Mouse (Mus musculus) liver, embryonic 14 days (tissue): ENCODE results near the gene Phox2a. TPM values are rescaled to one million over a fixed set of nuclear protein-coding genes. Genes with fewer than 3 reads are reported as not detected.

Experiments used
- polyA plus RNA-seq: library from polyadenylated mRNA; depleted of rRNA; stranded (reverse); fragments of >200 nt; gene quantifications from 2 replicates; pipeline ENCODE4 v1.2.3, GENCODE M21; 2012; rRNA removed

Phox2a gene
- not detected in 2 replicates for polyA plus RNA-seq

DNA sequence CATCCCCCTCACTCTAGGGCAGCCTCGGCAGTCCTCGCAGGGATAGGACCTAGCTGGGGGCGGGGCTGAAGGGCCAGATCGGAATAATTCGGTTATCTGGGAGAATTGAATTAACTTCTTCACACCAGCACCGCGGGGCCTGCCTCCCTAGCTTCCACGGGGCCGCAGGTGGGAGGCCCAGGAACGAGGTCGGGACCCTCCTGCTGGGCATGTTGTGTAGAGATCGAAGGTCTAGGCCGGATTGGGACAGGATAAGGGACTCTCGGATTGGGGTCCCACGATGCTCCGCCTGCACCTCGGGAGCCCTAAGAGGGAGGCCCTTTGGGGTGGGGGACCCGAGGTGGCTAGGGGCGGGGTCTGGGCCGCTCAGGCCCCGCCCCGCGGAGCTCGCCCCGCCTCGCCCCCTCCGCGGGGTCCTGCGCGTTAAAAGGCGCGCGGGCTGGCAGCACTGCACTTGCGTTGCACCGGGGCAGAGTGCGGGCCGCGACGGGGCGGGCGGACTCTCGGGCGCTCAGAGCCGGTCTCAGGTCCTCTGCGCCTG, at the start of gene Phox2a:
Phox2a (plus strand) TSS at position 453 of the 541 bp plus-strand sequence.

DNA sequence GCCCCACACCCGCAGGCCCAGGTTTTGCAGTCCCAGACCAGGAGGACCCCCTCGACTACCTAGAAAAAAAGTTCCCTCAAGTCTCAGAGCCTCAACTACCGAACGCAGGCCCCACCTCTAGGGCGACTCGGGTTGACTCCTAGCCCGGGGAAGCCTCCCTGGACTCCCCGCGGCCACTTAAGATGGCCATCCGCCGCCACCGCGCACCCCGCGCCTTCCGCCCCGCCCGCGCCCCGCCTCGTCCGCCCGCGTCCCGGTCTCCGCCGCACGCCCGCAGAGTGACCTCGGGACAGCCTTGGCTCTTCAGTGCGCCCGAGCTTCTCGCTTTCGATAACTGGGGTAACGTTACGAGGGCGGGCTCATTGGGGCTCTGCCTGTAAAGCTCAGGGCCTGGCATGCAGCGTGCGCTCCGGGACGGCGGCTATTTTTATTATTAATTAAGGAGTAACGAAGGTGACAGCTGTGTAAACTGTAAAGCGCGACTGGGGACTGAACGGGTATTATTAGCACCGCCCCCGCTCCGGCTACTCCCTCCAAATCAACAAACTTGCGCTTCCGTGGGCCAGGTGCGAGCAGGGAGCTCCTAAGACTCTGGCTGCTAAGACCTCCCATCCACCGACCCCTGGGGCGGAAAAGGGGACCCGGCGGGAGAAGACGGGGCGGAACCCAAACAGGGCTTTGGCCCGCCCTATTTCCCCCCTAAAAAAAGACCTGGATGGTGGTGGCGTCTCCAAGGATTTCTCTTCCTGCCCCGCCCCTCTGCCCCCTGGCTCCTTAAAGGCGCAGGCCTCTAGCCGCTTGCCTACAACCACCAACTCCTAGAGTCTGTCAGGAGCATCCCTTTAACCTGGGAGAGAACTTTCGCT, 19.7 kb downstream of the Phox2a start, which contains the start of gene Inppl1:
Inppl1 (minus strand) TSS at position 624 of the 866 bp plus-strand sequence.

DNA sequence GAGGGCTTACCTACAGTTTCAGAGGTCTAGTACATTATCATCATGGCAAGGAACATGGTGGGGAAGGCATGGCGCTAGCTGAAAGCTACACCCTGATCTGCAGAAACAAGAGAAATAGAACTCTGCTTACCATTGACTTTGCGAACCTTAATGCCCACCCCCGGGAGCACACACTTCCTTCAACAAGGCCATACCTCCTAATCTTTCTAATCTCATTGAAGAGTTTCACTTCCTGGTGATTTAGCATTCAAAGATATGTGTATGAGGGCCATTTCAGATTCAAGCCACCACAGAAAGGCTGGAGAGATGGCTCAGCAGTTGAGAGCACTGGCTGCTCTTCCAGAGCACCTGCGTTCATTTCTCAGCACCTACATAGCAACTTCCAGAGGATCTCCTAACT, 39.0 kb downstream of the Phox2a start, which contains the start of gene Folr2:
Folr2 (minus strand) TSS at position 101 of the 400 bp plus-strand sequence.

DNA sequence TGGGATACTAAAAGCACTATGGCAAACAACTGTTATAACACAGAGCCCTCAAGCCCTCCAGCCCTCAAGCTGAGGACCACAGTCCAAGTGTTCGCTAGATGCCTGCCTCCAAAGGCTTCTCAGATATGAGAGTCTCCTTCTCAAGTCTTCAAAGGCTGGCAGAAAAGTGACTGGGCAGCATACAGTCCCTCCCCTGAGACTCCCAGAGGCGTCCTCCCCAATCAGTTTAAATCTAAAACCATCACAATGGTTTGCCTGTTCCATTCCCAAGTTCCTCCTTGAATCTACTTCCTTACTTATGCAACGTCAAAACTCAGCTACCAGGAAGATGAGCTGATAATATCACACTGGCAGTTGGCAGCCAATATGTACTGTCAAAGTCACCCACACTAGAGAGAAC, 45.3 kb downstream of the Phox2a start, which contains the start of gene Anapc15:
Anapc15 (plus strand) TSS at position 301 of the 400 bp plus-strand sequence.

GRCm38 (mm10) chr7:101870629-101871028, 52.5 kb downstream of the Phox2a start, which contains the start of gene Folr1:
Gene Folr1 (minus strand): TSS chr7:101870788.

Other genes starting within 250 kb of the Phox2a start
- 0.05 and 0.08 TPM in 2 replicates for gene Art2b, start 232.7 kb upstream of the Phox2a start, polyA plus RNA-seq
- 8.3 and 8.9 TPM in 2 replicates for gene Clpb, start 154.7 kb upstream of the Phox2a start, polyA plus RNA-seq
- gene Inppl1, start 19.9 kb downstream of the Phox2a start, polyA plus RNA-seq = 4.6 TPM in 2 replicates
- 7.9 and 8.4 TPM in 2 replicates for gene Folr2, start 38.9 kb downstream of the Phox2a start, polyA plus RNA-seq
- 59.8 and 64.5 TPM in 2 replicates for gene Anapc15, start 45.4 kb downstream of the Phox2a start, polyA plus RNA-seq
- 0.18 and 0.37 TPM in 2 replicates for gene Folr1, start 52.5 kb downstream of the Phox2a start, polyA plus RNA-seq
- gene Lamtor1, start 87.6 kb downstream of the Phox2a start, polyA plus RNA-seq = 58.7 and 64.3 TPM in 2 replicates
- gene Tomt, start 88.0 kb downstream of the Phox2a start, polyA plus RNA-seq = 0.11 and 0.12 TPM in 2 replicates
- gene Lrrc51, start 115.6 kb downstream of the Phox2a start, polyA plus RNA-seq = 1.1 and 1.4 TPM in 2 replicates
- gene Numa1, start 115.8 kb downstream of the Phox2a start, polyA plus RNA-seq = 23.8 and 28.1 TPM in 2 replicates
- 9.0 and 12.3 TPM in 2 replicates for gene Il18bp, start 200.4 kb downstream of the Phox2a start, polyA plus RNA-seq
- 17.6 and 17.7 TPM in 2 replicates for gene Rnf121, start 247.2 kb downstream of the Phox2a start, polyA plus RNA-seq
- 15.5 and 16.8 TPM in 2 replicates for gene Xndc1, start 247.2 kb downstream of the Phox2a start, polyA plus RNA-seq
- gene Xntrpc, start 247.4 kb downstream of the Phox2a start, polyA plus RNA-seq = 0.98 and 1.3 TPM in 2 replicates